Mouse (Mus musculus) neural tube, embryonic 13.5 days (tissue): ENCODE data around the gene Ilkap. TPM values are rescaled to one million over a fixed set of nuclear protein-coding genes. Genes with fewer than 3 reads are reported as not detected.

Experiments
- ATAC-seq: fragments of 200-750 bp; cut with Nextera tagmentation; 2 replicates; pipeline ENCODE4 v1.8.0; 2017; ENCODE audit warnings: low read depth, mild to moderate bottlenecking, moderate TSS enrichment, moderate library complexity
- H3K27ac ChIP-seq: fragments of 300-500 bp; sonication (generic); replicated peaks from 2 replicates; pipeline ENCODE4 v1.5.1; 2015; ENCODE audit warnings: moderate library complexity, mild to moderate bottlenecking, inconsistent platforms
- H3K27me3 ChIP-seq: fragments of 300-500 bp; sonication (generic); 2 replicates; pipeline ENCODE4 v1.6.1; 2015; ENCODE audit warnings: mild to moderate bottlenecking, inconsistent platforms
- H3K36me3 ChIP-seq: fragments of 300-500 bp; sonication (generic); 2 replicates; pipeline ENCODE4 v1.6.1; 2015; ENCODE audit warnings: mild to moderate bottlenecking, inconsistent platforms
- H3K4me1 ChIP-seq: fragments of 300-500 bp; sonication (generic); replicated peaks from 2 replicates; pipeline ENCODE4 v1.6.1; 2015; ENCODE audit warnings: inconsistent platforms
- H3K4me2 ChIP-seq: fragments of 300-500 bp; sonication (generic); 2 replicates; pipeline ENCODE4 v1.6.1; 2015; ENCODE audit warnings: inconsistent platforms, mild to moderate bottlenecking, moderate library complexity
- H3K4me3 ChIP-seq: fragments of 300-500 bp; sonication (generic); 2 replicates; pipeline ENCODE4 v1.5.1; 2015; ENCODE audit warnings: mild to moderate bottlenecking, inconsistent platforms
- H3K9ac ChIP-seq: fragments of 300-500 bp; sonication (generic); 2 replicates; pipeline ENCODE4 v1.6.1; 2015; ENCODE audit warnings: moderate library complexity, mild to moderate bottlenecking, inconsistent platforms
- H3K9me3 ChIP-seq: fragments of 300-500 bp; sonication (generic); 2 replicates; pipeline ENCODE4 v1.6.1; 2016; ENCODE audit warnings: inconsistent platforms
- WGBS: fragments of 180-500 bp; shearing (Covaris S2); methylation state at CpG from one replicate; pipeline ENCODE4 v1.1.7; 2015; 5-methylcytosine and 5-hydroxymethylcytosine counted together
- polyA plus RNA-seq: library from polyadenylated mRNA; unstranded; fragments of >200 nt; fragmentation: Nextera tagmentation; extraction: Ambion mirVana; gene quantifications from 2 replicates; pipeline ENCODE4 v1.2.1, GENCODE M21; 2015

The Ilkap gene
- polyA plus RNA-seq, 1 experiment from 2014 or later, result 138 TPM

GRCm38 (mm10) chr1:91344921-91345685 is 53.5 kb downstream of the Ilkap start:
- 2% methylated on average over 68 of the region's 68 CpGs for WGBS
- ATAC-seq, result peak; percentile 38; the same call in 1 of the 2 replicates
- H3K36me3 ChIP-seq, result no peaks in the 10 kb centered on the region

GRCm38 (mm10) chr1:91344001-91344400 is 54.6 kb downstream of the Ilkap start:
- Histone ChIP-seq H3K27ac (no peak overlapping the region), H3K9ac (no peak overlapping the region), H3K4me1 (peaks cover 18% of the 10 kb centered on the region), H3K4me2 (no peak overlapping the region), H3K27me3 (peaks cover 51% of the 10 kb centered on the region), H3K9me3 (no peaks in the 10 kb centered on the region), H3K4me3 (no peak overlapping the region), H3K36me3 (no peaks in the 10 kb centered on the region)
- no peak for ATAC-seq
- WGBS, result 82% methylated on average over 3 of the region's 3 CpGs

More at GRCm38 (mm10) chr1:91344921-91345685, 53.5 kb downstream of the Ilkap start:
- H3K4me3 ChIP-seq, result peak overlapping the region; percentile 32
- H3K9ac ChIP-seq, result no peak overlapping the region
- H3K4me1 ChIP-seq, result peaks cover 18% of the 10 kb centered on the region
- no peaks in the 10 kb centered on the region for H3K9me3 ChIP-seq
- no peak overlapping the region for H3K27ac ChIP-seq
- peaks cover 51% of the 10 kb centered on the region for H3K27me3 ChIP-seq
- peak overlapping the region; percentile 55 for H3K4me2 ChIP-seq

- 84% methylated on average over 7 of the region's 7 CpGs for WGBS
These were observed 61.3 kb downstream of the Ilkap start for GRCm38 (mm10) chr1:91337355-91337754.

GRCm38 (mm10) chr1:91333582-91333981 is 65.0 kb downstream of the Ilkap start:
- Histone ChIP-seq H3K27ac (no peak overlapping the region), H3K36me3 (no peaks in the 10 kb centered on the region), H3K4me3 (no peak overlapping the region), H3K27me3 (no peaks in the 10 kb centered on the region), H3K9ac (no peak overlapping the region), H3K4me2 (no peak overlapping the region), H3K4me1 (no peaks in the 10 kb centered on the region; the same call in 1 of the 2 replicates), H3K9me3 (no peaks in the 10 kb centered on the region)
- no peak for ATAC-seq

More at GRCm38 (mm10) chr1:91337355-91337754, 61.3 kb downstream of the Ilkap start:
- Histone ChIP-seq H3K4me2 (no peak overlapping the region), H3K9ac (no peak overlapping the region), H3K4me1 (no peaks in the 10 kb centered on the region), H3K36me3 (no peaks in the 10 kb centered on the region), H3K27me3 (peaks cover 7% of the 10 kb centered on the region; the same call in 1 of the 2 replicates), H3K27ac (no peak overlapping the region), H3K9me3 (no peaks in the 10 kb centered on the region), H3K4me3 (no peak overlapping the region)
- ATAC-seq, result no peak

- WGBS, result 63% methylated on average over 4 of the region's 4 CpGs
- H3K4me2 ChIP-seq, result no peak overlapping the region
- no peaks in the 10 kb centered on the region for H3K36me3 ChIP-seq
- ATAC-seq, result no peak
- H3K9ac ChIP-seq, result no peak overlapping the region
- H3K9me3 ChIP-seq, result no peaks in the 10 kb centered on the region
- no peaks in the 10 kb centered on the region; the same call in 1 of the 2 replicates for H3K4me1 ChIP-seq
- H3K4me3 ChIP-seq, result no peak overlapping the region
- no peaks in the 10 kb centered on the region for H3K27me3 ChIP-seq
- H3K27ac ChIP-seq, result no peak overlapping the region; the same call in 1 of the 2 replicates
These were observed 66.5 kb downstream of the Ilkap start for GRCm38 (mm10) chr1:91332102-91332501.

- H3K9ac ChIP-seq, result no peak overlapping the region
- ATAC-seq, result no peak
- H3K4me1 ChIP-seq, result no peaks in the 10 kb centered on the region; the same call in 1 of the 2 replicates
- no peak overlapping the region for H3K4me3 ChIP-seq
- H3K9me3 ChIP-seq, result no peaks in the 10 kb centered on the region
- H3K36me3 ChIP-seq, result no peaks in the 10 kb centered on the region
- no peaks in the 10 kb centered on the region for H3K27me3 ChIP-seq
- H3K27ac ChIP-seq, result no peak overlapping the region
- 80% methylated on average over 4 of the region's 4 CpGs for WGBS
- H3K4me2 ChIP-seq, result no peak overlapping the region
These were observed 73.0 kb downstream of the Ilkap start for GRCm38 (mm10) chr1:91325488-91326042.

GRCm38 (mm10) chr1:91324646-91325045 is 74.0 kb downstream of the Ilkap start:
- H3K36me3 ChIP-seq, result no peaks in the 10 kb centered on the region
- H3K27me3 ChIP-seq, result no peaks in the 10 kb centered on the region
- H3K4me2 ChIP-seq, result no peak overlapping the region
- no peak for ATAC-seq
- WGBS, result 74% methylated on average over 2 of the region's 2 CpGs
- H3K4me3 ChIP-seq, result no peak overlapping the region
- H3K9ac ChIP-seq, result no peak overlapping the region
- no peaks in the 10 kb centered on the region; the same call in 1 of the 2 replicates for H3K4me1 ChIP-seq
- H3K9me3 ChIP-seq, result no peaks in the 10 kb centered on the region
- no peak overlapping the region for H3K27ac ChIP-seq

Other genes starting within 250 kb of the Ilkap start
- gene Ramp1, start 219.0 kb downstream of the Ilkap start, polyA plus RNA-seq, result 2.7 and 3.2 TPM in 2 replicates
- 67.7 and 68.8 TPM in 2 replicates for gene Ube2f, start 148.5 kb downstream of the Ilkap start, polyA plus RNA-seq
- gene Scly, start 100.5 kb downstream of the Ilkap start, polyA plus RNA-seq, result 11.8 and 12.8 TPM in 2 replicates
- 0.06 and 0.24 TPM in 2 replicates for gene Espnl, start 76.7 kb downstream of the Ilkap start, polyA plus RNA-seq
- 0.25 and 0.37 TPM in 2 replicates for gene Klhl30, start 47.8 kb downstream of the Ilkap start, polyA plus RNA-seq
- gene Erfe, start 32.4 kb downstream of the Ilkap start, polyA plus RNA-seq, result 0.26 and 0.47 TPM in 2 replicates
- 146 and 163 TPM in 2 replicates for gene Hes6, start 15.2 kb upstream of the Ilkap start, polyA plus RNA-seq
- 3.3 and 4.1 TPM in 2 replicates for gene Per2, start 60.5 kb upstream of the Ilkap start, polyA plus RNA-seq
- gene Traf3ip1, start 95.8 kb upstream of the Ilkap start, polyA plus RNA-seq, result 9.2 and 10.4 TPM in 2 replicates
- gene Asb1, start 141.7 kb upstream of the Ilkap start, polyA plus RNA-seq, result 12.1 and 13.6 TPM in 2 replicates